Mouse (Mus musculus) heart, adult 9 months (tissue): ENCODE measurements at regions not wholly inside any gene's neighbourhood (a gene's known extent, or its start where the extent isn't known, plus 50 kb on each side); places are given as distances from the start of the nearest gene placed in this dataset.

Experiments
- DNase-seq, 2 experiments: peaks; one replicate each; pipeline ENCODE4 v3.0.0; 2022; ENCODE audit warnings: low spot score in 2 of 2

DNA sequence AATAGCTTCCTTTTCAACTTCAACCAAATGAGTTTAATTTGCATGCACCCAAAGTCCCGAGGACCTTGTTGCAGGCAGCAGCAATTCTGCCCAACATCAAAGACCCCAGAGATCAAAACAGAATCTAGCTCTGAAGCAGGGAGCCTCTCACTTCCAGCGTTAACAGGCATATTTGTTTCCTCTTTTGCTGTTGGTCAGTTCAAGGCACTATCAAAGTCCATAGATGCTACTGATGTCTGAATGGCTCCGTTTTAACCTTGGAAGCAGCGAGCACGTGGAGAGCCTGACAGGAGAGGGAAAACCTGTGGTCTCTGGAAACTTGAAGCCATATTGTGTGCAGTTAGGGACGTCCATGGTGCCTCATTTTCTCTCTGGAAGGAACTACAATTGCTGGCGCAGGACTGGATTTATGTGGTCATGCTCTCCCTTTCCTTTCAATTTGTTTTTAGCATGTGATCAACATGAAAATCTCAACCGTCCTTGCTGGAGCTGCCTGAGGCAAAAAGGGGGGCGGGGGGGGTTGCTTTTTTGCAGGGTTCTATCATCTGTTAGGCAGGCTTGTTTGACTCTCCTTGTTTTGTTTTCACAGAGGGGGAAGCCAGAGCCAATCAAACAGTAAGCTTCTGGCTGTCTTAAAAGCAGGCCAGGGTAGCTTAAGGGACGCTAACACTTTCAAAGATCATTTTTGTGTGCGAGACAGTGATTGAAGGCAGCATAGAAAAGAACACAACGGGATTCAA, 338.4 kb downstream of the Btg1 start:
- no peak for DNase-seq

DNA sequence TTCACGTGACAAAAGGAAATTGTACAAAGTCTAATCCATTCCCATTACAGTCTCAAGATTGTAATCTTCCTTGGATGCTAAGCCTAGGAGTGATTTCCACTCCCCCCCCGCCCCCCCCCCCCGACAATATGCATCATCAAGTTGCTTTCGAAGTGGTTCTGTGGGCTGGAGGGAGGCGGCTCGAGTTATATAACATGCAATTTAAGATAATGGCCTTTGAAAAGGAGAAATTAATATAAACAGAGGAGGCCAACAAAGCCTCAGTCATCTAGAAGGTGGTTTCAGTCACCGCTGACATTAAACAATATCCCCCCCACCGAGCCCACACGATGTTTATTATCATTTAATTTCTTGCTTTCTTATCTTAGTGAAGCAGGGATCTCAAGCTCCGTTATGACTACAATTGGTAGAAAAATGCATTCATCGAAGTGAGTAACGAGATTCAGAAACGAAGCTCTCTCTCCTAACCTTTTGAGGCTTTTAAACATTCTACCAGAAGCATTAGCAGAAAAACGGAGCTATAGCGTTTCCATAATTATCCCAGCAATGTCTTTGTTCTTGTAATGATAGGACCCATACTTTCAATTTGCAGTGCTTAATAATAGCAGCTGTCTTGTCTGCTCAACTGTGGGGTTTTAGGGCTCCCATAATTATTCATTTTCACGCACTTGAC, 339.1 kb downstream of the Btg1 start:
- DNase-seq = no peak

DNA sequence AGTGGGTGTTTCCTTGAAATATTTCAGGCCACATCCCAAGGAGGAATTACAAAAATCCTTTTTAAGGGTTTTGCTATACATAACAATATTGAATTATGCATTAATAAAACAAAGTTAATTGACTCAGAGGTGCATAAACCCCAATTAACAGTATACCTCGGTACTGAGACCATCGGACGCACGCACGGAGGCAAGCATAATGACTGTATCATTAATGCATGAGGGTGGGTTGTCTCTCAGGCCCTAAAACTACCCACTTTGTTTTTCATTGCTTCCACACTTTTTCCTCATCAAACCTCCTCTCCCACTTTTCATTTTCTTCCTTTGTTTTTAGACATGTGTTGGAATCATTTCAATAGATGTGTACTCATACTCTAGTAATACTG, 339.6 kb downstream of the Btg1 start:
- DNase-seq = no peak

DNA sequence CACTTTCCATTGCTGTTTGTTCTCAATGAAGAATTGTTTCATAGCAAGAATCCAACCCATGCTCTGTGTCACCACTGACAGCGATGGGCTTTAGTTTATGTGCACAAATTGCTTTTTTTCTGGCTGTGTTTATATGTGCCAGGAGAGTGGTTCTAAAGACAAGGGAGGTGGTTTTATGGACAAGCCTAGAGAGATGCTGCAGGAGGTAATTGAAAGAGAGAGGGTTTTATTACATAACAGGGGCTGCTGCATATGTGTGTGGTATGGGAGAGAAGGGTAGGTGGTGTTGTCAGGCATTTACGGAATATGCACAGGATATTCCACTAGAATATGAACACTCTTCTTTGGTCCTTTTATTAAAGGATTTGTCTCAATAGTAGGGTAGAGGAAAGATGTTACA, 340.2 kb downstream of the Btg1 start:
- DNase-seq = no peak

DNA sequence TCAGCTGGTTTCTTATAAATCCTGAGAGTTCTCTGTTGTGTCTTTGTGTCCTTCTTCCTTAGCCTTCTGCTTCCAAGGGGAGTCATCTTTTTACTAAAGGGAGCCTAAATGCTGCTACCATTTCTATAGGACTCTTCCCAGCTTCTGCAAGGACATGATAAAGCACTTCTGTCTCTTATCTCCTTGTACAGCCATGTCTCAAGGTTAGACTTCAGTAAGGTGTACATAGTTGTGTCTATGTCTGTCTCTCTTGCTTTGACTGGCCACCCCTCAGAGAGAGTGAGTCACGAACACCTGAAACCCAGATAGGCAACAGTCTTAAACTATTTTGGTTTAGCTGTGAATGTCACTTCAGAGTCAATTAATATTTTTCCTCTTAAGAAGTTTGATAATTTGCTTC, 353.0 kb downstream of the Btg1 start:
- DNase-seq = no peak

DNA sequence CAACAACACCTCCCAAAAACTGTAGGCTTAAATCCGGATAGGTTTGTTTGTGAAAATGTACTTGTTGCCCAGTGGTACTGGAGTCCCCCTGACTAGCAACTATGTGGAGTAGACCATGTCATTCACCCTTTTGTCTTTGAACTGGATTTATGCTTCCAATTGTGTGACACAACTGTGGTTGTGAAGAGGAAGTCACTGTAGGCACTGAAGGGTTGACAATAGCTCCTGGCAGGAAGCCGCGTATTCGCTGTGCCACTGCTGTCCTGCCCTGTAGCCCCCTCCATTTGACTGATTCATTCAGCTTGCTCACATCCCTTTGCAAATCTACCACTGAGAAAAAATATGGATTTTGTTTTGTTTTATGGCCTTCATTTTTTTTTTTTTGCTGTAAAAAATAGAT, 353.9 kb downstream of the Btg1 start:
- DNase-seq = no peak

DNA sequence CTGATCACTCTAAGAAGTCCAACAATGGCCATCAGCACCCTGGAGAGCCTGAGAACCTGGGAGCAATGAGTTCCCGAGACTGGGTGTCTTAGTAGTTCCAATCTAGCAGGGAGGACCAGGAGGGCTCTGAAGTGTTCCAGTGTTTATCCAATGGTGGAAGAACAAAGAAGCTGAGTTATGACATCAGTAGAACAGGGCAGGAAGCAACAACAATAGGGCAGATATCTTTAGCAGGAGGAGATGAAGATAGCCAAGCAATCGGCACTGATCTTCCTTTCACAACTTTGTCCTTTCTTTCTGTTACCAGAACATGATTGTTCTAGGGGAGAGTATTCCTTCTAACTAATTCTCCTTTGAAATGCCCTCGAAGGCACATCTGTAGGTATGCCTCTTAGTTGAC, 355.0 kb downstream of the Btg1 start:
- no peak for DNase-seq

DNA sequence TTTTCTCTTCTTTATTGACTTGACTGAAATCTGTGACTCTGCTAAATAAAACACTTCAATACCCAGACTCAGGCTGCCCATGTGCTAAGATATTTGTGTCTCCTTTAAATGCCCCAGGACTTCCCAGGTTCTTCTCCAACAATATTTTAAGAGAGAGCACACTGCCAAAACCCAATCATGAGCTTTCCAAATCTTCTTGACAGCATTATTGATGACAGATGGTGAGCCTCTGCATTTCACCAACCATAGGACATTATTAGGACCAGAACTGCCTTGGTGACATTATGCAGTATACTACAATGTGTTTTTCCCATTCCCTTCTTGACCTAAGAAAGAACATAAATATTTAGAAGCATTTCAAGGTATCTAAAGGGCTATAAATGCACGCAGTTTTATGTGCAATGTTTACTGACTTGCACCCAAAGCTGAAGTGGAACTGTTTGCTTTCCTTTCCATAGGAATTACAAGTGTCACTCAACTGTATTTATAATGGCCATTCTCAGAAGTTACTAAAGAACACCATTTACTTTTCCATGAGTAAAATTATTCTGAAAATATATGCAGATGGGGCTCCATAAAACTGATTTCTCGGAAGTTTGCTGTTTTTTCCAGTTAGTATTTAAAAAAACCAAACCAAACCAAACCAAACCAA, 357.6 kb downstream of the Btg1 start:
- no peak for DNase-seq

DNA sequence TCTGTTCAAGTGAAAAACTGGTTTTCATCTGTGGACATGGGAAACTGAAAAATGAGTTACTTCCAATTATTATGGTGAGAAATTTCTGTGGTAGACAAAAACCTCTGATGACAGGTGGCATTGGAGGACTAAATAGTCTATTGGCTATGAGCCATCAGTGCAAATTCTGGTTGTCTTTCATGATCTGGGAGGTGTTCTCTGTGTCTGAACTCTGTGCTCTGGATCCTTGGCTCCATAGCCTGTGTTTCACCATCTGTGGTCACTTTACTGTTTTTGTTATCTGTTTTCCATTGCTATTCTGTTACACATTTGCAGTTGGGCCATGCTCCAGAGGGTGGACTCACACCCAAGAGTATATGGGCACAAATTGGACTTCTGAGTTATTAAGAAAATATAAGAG, 359.9 kb downstream of the Btg1 start:
- DNase-seq = no peak

DNA sequence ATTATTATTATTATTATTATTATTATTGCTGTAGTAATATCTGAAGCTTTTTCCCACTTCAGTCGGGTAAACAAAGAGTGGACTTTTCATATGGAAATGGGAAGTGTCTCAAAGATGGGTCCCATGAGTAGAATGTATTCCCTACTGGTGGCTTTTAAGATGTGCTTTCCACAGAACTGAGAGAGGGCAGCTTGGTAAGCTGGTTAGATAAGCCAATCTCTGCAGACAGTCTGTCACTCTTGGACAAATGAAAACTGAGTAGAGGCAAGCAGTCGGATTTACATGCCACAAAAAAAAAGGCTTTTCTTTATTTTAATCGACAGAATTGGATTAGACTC, 363.7 kb downstream of the Btg1 start:
- DNase-seq = no peak

DNA sequence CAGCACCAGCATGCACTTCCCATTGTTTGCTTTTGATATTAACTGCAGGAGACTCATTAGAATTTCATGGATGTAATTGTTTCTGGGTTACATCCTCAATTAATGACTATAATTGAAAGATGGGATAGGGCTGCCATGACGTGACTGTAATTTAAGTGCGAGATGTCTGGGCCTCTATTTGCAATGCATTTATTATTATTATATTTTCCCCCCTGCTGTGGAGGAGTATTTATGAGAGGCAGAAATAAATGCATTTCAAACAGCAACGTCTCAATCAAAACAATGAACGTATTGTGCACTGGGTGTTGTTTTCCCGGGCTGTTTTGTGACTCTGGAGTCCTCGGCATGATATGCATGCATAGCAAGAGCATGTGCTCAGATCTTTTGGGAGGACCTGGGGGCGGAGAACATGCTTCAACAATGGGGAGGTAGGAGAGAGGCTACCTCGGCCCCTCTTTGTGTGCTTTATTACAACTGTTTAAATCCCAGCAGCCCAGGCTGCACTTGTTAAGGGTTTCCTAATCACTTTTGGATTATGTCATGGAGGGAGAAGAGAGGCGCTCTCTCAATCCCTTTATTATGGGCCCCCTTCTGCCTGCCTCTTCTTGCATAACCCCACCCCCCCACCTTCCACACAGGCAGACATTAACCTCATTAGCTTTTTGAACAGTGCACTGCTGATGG, 364.2 kb downstream of the Btg1 start:
- no peak for DNase-seq

DNA sequence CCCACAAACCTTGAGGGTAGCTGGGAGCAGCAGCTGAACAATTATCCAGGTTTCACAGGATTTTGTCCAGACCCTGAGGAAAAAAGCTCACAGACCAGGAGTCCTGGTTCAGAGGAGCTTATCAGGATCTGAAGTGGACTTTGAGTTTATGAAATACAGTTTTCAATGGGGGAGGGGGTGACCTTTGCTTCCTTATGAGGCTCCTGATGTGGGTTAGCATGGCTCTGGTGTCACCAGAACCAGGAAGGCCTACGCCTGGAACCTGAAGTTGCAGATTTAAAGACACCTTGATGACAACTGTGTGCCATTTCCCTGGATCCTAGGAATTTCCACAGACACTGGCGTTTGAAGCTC, 364.7 kb downstream of the Btg1 start:
- no peak for DNase-seq

DNA sequence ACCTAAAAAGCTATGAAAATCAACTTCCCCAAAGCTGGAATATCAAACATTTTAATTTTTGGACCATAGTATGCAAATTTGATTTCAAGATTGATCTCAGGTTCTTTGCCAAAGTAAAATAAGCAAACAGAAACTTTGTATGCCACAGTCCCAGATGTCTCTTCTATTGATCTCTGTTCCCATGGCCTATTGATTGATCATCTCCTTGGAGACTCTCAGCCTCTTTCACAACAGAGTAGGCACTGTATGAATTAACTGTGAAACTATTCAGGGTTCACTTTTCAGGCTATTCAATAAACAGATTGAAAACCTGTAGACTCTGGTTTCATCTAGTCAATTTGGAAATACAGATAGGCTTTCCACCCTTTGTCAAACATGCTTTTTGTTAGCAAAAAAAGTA, 384.1 kb downstream of the Btg1 start:
- DNase-seq = no peak

DNA sequence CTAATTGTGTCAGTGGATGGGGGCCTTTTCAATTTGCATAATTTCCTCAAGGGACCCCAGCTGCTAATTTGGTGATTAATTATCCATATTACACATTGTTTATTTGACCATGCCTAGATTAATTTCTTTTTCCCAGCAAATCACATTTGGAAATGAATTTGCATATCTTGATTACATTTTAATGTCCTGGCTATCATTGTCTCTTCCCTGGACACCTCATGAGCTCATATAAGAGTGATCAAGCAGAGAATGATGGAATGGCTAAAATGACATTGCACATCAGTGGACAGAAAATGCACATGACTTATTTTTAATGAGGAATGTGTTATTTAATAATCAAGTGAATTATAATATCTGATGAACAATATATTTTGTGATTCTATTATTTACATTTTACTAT, 392.1 kb downstream of the Btg1 start:
- no peak for DNase-seq

DNA sequence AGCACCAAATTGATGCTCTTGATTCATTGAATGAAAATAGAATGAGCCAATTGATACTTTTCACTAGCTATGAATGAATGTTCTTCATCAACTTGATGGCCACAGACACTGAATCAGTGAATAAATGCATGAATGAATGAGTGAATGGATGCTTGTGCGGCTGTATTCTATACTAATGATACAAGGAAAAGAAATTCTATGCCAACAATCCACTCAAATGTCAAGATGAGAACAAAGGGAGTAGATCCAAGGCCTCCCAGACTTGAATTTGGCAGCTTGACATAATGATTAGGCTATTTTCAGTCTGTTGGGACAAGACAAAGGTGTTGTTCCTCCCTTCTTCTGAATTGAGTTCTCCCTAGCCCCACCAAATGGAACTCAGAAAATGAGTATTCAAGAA, 393.1 kb downstream of the Btg1 start:
- DNase-seq = no peak

DNA sequence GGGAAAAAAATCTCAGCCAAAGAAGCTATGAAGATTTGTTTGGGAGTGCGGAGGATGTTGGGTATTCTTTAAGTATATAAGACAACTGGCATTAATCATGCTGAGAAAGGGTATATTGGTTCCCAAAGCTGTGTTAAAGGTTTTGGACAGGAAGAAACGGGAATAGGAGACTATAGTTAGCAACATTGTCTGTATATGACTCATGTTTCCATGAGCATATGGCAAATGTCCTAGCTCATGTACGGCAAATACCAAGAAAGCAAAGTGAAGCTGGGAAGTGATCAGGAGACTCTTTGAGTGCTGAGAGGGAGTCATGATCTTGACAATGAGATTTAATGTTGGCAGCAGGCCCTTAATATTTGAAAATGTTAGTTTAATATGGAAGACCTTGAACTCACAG, 401.8 kb downstream of the Btg1 start:
- no peak for DNase-seq

DNA sequence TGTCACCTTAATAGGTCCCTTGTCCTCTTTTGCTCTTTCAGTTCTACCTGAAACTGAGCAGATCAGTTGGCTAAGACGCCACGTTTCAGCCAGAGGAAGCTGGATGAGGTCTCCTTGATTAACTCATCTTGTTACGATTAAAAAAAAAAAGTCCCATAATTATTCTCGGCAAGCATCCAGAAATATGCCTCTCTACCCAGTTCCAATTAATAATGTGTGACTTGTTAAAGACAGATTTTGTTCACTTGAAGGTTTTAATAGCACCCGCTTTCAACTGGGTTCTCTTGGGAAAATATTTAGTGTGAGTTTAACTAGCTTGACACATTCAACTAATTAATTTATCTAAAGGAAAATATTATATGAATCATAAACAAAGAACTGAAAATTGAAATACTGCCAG, 412.0 kb downstream of the Btg1 start:
- DNase-seq = no peak

DNA sequence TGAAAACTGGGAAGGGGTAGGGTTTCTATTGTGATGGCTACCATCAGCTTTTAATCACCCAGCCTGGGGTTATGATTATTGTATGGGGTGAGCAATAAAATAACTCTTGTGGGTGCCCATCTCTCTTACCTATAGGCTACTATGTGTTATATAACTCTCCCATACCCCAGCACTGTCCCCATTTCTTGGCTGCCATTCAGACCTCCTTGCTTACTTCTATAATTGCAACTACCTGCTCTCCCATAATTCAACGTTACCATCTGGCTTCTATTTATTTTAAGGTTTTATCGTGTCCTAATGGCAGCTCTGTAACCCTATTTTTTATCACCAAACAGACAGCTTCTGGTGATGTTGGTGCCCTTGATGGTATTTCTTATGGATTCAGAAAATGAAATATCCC, 414.2 kb downstream of the Btg1 start:
- no peak for DNase-seq

DNA sequence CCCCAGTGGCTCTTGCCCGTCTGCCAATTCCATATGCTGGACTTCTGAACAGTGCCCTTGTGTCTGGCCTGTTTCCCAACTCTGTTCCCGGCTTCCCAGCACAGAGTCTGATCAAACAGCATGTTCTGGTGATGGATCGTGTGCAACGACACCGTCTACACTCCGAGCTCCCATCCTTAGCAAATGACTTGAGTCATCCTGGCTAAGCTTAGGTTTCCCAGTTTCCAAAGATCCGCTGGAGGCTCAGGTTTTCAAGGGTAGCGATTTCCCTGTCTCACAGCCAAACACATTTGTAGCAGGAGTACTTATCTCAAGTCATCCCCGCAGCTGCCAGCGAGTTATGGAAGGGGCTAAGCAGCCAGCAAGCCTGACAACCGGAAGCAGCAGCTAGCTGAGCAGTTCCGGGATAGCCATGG, 418.6 kb downstream of the Btg1 start:
- DNase-seq = peak in 1 of 2 experiments; percentile 1

DNA sequence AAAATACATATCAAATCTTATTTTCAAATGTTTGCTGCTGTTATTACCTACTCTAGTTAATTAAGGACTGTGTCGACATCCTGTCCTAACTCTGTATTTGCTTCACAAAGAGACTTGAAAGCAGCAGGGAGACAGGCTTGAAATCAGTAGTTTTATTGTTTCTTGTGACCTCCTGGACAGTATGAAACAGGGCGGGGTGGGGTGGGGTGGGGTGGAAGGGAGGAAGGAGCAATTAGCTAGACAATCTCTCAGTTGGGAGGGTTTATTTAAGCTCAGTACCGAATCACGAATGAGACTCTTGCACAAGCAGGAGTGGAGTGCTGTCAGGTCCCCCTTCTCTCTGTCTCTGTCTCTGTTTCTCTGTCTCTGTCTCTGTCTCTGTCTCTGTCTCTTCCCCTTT, 421.2 kb downstream of the Btg1 start:
- DNase-seq = no peak

DNA sequence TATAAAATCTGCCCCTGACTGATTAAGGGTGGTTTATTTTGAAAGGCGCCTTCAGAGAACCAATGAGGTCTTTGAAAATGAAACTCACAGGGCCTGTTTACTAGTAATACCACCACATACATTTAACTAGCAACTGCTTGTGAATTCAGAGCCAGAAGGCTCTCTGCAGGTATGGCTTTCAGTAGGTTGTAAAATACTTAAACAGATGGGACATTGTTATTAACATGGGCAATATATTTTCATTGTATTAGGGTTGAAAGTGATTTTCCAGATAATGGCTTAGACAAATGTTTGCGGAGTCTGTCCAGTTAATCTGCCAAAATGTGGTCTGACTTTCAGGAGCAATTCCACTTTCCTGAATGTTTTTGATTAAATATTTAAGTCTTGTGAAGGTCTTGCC, 430.8 kb downstream of the Btg1 start:
- DNase-seq = no peak

DNA sequence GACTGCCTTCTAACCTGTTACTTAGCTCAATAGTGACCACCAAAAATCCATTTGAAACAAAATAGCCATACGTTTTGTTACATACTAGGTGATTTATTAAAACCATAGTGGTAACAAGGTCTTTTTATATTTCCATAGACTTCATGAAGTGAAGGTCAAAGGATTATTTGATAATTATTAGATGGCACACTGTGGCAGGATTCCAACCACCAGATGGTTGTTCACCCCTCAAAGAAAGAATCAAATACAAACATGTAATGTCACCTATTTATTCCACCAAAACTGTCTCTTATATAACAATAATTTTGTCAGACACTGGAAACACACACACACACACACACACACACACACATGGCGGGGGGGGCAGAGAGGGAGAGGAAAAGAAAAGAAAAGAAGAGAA, 431.2 kb downstream of the Btg1 start:
- no peak for DNase-seq

DNA sequence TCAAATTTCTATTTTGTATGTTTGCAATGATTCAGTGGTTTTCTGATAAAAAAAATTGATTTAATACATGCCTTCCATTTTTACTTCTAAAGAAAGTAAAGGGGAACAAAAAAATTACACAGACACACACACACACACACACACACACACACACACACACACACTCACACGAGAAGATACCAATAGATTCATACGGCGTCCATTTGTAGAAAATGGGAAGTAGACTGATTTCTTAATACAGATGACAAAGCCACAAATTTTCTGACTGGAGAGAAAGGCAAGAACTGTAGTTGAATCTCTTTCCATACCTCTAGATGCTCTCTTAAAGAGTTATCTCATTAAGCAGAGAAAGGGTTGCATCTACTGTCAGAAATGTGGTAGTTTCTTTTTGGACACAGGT, 424.9 kb upstream of the Dcn start:
- no peak for DNase-seq
